Mouse (Mus musculus) thymus, adult 2 months (tissue): ENCODE measurements around the gene Zfp607b.

Experiments
- CTCF ChIP-seq: fragments of 200-500 bp; IDR thresholded peaks from 2 replicates; pipeline ENCODE4 v1.5.1; 2012; ENCODE audit warnings: mild to moderate bottlenecking, control low read depth, low read length, moderate library complexity, borderline replicate concordance; ENCODE audit not compliant: control insufficient read depth, poor library complexity, insufficient read depth; ENCODE audit errors: extremely low read depth
- POLR2A ChIP-seq: fragments of 200-500 bp; IDR thresholded peaks from 2 replicates; pipeline ENCODE4 v1.6.1; 2012; ENCODE audit warnings: mild to moderate bottlenecking, low read length, control low read depth, moderate library complexity; ENCODE audit not compliant: control insufficient read depth, poor library complexity, insufficient read depth; ENCODE audit errors: extremely low read depth

DNA sequence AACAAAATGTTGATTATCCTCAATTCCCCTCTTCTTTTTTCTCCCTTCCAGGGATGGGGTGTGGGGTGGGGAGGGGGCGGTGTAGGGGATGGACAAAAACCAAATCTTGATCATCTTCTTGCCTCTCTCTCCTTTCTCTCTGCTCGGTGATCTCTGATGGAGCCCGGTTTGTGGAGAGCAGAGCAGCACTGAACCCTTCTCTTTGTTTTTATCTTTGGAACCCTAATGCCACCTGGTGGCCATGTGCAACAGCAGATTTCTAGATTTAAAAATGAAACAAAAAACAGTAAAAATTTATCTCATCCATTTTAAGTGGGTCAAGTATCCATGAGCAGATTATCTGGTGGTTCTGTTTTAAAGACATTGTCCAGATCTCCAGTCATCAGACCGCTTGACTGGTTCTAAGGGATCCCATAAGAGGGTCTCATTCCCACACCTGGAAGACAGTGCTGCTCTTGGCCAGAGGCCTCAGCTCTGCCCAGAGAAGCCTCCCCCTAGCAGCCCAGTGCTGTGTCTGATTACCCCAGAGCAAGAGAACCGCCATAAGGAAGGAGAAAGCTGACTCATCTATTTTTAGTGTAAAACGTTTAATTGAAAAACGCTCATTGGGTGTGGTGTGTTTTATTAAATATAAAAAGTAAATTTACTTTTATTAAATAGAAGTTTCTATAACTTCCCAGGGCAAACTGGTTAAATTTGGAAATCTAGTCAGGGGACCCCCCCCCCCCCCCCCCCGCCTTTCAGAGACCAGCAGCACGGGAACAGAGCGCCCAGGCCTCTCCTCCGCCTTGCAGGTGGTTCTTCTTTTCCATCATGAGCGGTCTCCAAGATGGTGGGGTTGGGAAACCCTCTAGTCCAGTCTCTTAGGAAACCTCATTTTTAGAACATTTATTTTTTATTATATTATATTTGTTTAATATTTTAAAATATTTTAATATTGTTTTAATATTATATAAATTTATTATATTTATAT lies 36.7 kb downstream of the Zfp607b start:
- TF ChIP-seq CTCF (no peak), POLR2A (no peak)
